Mouse (Mus musculus): ENCODE measurements around the gene Dusp16. TPM values are rescaled to one million over a fixed set of nuclear protein-coding genes. Genes with fewer than 3 reads are reported as not detected.

Dusp16 gene
- polyA plus RNA-seq, 1 experiment from 2014 or later = 8.6 TPM

DNA sequence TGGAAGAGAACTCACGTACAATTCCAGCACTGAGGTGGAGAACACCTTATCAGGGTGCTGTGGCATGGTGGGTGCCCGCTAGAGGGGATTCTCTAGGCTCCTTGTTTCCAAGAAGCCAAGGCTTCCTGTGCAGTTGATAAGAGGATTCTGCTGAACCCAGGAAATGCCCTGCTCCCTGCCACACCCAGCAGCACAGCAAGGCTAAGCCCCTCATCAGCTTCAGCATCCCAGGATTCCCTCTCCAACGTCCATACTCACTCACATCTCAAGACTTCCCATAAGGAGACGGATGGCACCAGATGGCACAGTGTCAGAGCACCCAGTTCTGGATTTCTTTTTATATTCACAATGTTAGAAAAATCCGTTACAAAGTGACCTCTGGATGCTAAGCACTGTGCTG lies 73.3 kb downstream of the Dusp16 start:
- 85% methylated on average over 5 of the region's 5 CpGs for WGBS
- H3K36me3 ChIP-seq (ENCODE audit: control insufficient read depth, insufficient read depth, low read length) = peaks cover 9% of the 10 kb centered on the region; the same call in 1 of the 2 replicates

DNA sequence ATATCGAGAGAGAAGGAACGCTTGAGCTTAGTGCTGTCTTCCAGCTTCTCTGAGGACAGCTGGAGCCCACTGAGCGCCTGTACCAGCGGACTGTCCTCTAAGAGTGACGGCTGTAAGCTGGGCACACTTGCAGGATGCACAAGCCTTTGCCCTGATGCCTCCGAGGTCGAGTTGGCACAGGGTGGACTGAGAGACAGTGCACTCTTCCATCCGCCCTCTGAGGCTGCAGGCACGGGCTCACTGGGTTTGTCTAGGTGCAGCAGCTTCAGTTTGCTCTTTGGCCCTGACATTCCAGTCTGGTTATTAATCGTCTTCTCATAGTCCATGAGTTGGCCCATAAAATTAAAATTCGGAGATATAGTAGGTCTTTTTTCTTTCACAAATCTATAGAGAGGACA lies 73.8 kb downstream of the Dusp16 start:
- no peaks in the 10 kb centered on the region for H3K9me3 ChIP-seq (ENCODE audit: control insufficient read depth, low read length)
- H3K27ac ChIP-seq (replicated peaks) = no peak overlapping the region
- H3K4me3 ChIP-seq (ENCODE audit: low read depth, low read length) = no peak overlapping the region
- ATAC-seq (ENCODE audit: low FRiP score, low TSS enrichment) = no peak
- no peak overlapping the region for H3K4me2 ChIP-seq (replicated peaks; ENCODE audit: low read depth)
- H3K27me3 ChIP-seq (ENCODE audit: control insufficient read depth, insufficient read depth, low read length) = no peaks in the 10 kb centered on the region
- WGBS = 84% methylated on average over 11 of the region's 11 CpGs
- peaks cover 9% of the 10 kb centered on the region; the same call in 1 of the 2 replicates for H3K36me3 ChIP-seq (ENCODE audit: control insufficient read depth, insufficient read depth, low read length)
- no peak overlapping the region for H3K9ac ChIP-seq (ENCODE audit: low read length)
- DNase-seq (ENCODE audit: low spot score) = no peak
- TF ChIP-seq CTCF (IDR thresholded peaks at IDR 0.05; ENCODE audit: low read depth) (no peak), EP300 (optimal IDR thresholded peaks at IDR 0.05) (no peak)
- no peaks in the 10 kb centered on the region for H3K4me1 ChIP-seq (replicated peaks; ENCODE audit: control insufficient read depth, insufficient read depth)

More for the DNA sequence above, 73.3 kb downstream of the Dusp16 start:
- ATAC-seq (ENCODE audit: low FRiP score, low TSS enrichment) = no peak
- no peak for DNase-seq (ENCODE audit: low spot score)
- Histone ChIP-seq H3K4me1 (replicated peaks; ENCODE audit: control insufficient read depth, insufficient read depth) (no peaks in the 10 kb centered on the region), H3K27ac (replicated peaks) (no peak overlapping the region), H3K4me3 (ENCODE audit: low read depth, low read length) (no peak overlapping the region), H3K9ac (ENCODE audit: low read length) (no peak overlapping the region), H3K4me2 (replicated peaks; ENCODE audit: low read depth) (no peak overlapping the region), H3K9me3 (ENCODE audit: control insufficient read depth, low read length) (no peaks in the 10 kb centered on the region), H3K27me3 (ENCODE audit: control insufficient read depth, insufficient read depth, low read length) (no peaks in the 10 kb centered on the region)
- no peak for TF ChIP-seq CTCF (IDR thresholded peaks at IDR 0.05; ENCODE audit: low read depth)

DNA sequence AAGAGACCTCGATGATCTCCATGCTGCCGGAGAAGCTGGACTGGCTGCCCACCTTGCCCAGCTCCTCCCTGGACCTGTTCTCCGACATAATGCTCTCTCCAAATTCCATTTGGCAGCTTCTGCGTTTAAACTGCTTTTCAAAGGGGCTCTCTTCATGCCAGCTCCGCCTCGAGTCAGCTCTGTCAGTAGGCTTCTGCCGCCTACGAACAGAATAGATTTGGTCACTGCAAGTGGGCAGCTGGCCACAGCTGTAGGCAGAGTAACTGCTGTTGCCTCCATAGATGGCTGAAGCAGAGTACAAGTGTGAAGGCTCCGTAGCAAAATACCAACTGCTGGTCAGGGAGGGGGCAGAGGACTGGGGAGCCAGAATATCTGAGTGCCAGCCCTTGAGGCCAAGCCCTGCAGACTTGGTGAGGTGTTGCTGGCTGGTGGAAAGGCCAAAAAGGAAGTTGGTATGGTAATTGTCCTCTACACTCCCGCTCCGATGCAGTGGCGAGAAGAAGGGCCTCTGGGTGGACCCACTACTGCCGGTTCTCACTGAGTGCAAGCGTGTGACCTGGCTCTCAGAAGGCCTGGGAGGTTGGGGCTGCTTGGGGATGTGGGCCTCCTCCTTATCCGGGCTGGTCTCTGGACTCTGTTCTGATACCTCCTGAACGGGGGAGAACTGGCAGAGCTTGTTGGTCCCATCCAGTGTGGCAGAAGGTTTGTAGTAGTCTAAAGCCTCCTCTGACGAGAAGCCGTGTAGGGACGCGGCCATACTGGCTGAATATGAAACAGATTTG lies 74.3 kb downstream of the Dusp16 start:
- WGBS = 81% methylated on average over 20 of the region's 20 CpGs
- TF ChIP-seq EP300 (optimal IDR thresholded peaks at IDR 0.05) = no peak
- TF ChIP-seq CTCF (IDR thresholded peaks at IDR 0.05; ENCODE audit: low read depth) = no peak
- DNase-seq (ENCODE audit: low spot score) = no peak
- Histone ChIP-seq H3K27me3 (ENCODE audit: control insufficient read depth, insufficient read depth, low read length) (no peaks in the 10 kb centered on the region), H3K9me3 (ENCODE audit: control insufficient read depth, low read length) (no peaks in the 10 kb centered on the region), H3K36me3 (ENCODE audit: control insufficient read depth, insufficient read depth, low read length) (peaks cover 9% of the 10 kb centered on the region; the same call in 1 of the 2 replicates), H3K4me1 (replicated peaks; ENCODE audit: control insufficient read depth, insufficient read depth) (no peaks in the 10 kb centered on the region), H3K9ac (ENCODE audit: low read length) (no peak overlapping the region), H3K4me3 (ENCODE audit: low read depth, low read length) (no peak overlapping the region), H3K27ac (replicated peaks) (no peak overlapping the region), H3K4me2 (replicated peaks; ENCODE audit: low read depth) (no peak overlapping the region)
- no peak for ATAC-seq (ENCODE audit: low FRiP score, low TSS enrichment)

DNA sequence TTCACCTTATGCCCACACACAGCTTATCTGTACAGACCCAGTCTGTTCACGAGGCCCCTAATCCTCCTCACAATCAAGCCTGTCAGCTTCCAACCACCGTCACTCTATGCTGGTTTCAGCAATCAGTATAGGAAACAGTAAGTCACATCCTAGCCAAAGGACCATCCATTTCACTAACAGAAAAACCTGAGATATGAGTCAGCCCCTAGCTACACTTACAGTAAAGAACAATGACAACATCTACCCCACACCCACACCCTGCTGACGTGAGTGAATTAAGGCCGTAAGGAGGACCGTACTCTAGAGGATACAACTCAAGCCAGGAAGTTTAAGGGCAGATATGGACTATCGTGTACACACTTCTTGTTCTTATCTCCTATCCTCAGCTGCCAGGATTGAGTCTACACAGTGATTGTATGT lies 76.2 kb downstream of the Dusp16 start:
- Histone ChIP-seq H3K36me3 (ENCODE audit: control insufficient read depth, insufficient read depth, low read length) (peaks cover 9% of the 10 kb centered on the region; the same call in 1 of the 2 replicates), H3K4me2 (replicated peaks; ENCODE audit: low read depth) (no peak overlapping the region), H3K9me3 (ENCODE audit: control insufficient read depth, low read length) (no peaks in the 10 kb centered on the region), H3K4me3 (ENCODE audit: low read depth, low read length) (no peak overlapping the region), H3K4me1 (replicated peaks; ENCODE audit: control insufficient read depth, insufficient read depth) (no peaks in the 10 kb centered on the region), H3K27me3 (ENCODE audit: control insufficient read depth, insufficient read depth, low read length) (no peaks in the 10 kb centered on the region), H3K9ac (ENCODE audit: low read length) (no peak overlapping the region), H3K27ac (replicated peaks) (no peak overlapping the region)
- WGBS = 64% methylated on average over 6 of the region's 6 CpGs
- TF ChIP-seq EP300 (optimal IDR thresholded peaks at IDR 0.05) (no peak), CTCF (IDR thresholded peaks at IDR 0.05; ENCODE audit: low read depth) (no peak)
- ATAC-seq (ENCODE audit: low FRiP score, low TSS enrichment) = peak; percentile 71
- no peak for DNase-seq (ENCODE audit: low spot score)

DNA sequence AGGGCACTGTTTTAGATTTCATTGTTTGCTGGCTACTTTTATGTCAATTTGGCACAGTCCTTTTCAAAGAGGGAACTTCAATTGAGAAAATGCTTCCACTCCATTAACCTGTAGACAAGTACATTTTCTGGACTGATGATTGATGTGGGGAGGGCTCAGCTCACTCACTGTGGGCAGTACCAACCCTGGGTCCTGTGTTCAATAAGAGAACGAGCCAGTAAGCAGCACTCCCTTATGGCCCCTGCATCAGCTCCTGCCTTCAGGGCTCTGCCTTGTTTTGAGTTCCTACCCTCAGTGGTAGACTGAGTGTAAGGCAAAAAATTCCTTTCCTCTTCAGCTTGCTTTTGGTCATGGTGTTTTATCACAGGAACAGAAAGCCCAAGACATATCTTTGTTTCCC lies 78.5 kb downstream of the Dusp16 start:
- no peak for DNase-seq (ENCODE audit: low spot score)
- TF ChIP-seq CTCF (IDR thresholded peaks at IDR 0.05; ENCODE audit: low read depth) (no peak), EP300 (optimal IDR thresholded peaks at IDR 0.05) (no peak)
- 0 out of 2 replicates have a peak, but pooled peaks cover 7% of the 10 kb centered on the region for H3K36me3 ChIP-seq (ENCODE audit: control insufficient read depth, insufficient read depth, low read length)
- no peak overlapping the region for H3K9ac ChIP-seq (ENCODE audit: low read length)
- H3K27ac ChIP-seq (replicated peaks) = no peak overlapping the region
- H3K27me3 ChIP-seq (ENCODE audit: control insufficient read depth, insufficient read depth, low read length) = no peaks in the 10 kb centered on the region
- 74% methylated on average over 1 of the region's 1 CpGs for WGBS
- ATAC-seq (ENCODE audit: low FRiP score, low TSS enrichment) = no peak
- no peaks in the 10 kb centered on the region for H3K9me3 ChIP-seq (ENCODE audit: control insufficient read depth, low read length)
- H3K4me3 ChIP-seq (ENCODE audit: low read depth, low read length) = no peak overlapping the region
- no peak overlapping the region for H3K4me2 ChIP-seq (replicated peaks; ENCODE audit: low read depth)
- H3K4me1 ChIP-seq (replicated peaks; ENCODE audit: control insufficient read depth, insufficient read depth) = no peaks in the 10 kb centered on the region

DNA sequence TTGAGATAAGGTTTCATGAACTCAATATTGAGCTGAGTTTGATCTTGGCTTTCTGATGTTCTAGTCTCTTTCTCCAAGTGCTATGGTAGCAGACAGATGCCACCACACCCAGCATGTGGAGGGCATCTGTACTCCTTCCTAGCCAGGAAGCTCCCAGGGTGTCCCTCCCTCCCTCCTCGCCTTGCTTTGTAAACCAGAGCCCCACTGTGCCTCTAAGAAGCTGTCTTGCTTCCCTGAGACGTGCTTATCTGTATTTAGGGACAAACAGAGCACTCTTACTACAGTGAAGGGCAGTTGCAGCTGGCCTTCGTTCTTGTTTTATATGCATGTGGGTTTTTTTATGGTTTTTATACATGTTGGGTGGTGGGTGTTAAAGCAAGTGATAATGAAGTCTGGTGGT lies 79.1 kb downstream of the Dusp16 start:
- DNase-seq (ENCODE audit: low spot score) (no peak), ATAC-seq (ENCODE audit: low FRiP score, low TSS enrichment) (no peak)
- Histone ChIP-seq H3K9me3 (ENCODE audit: control insufficient read depth, low read length) (no peaks in the 10 kb centered on the region), H3K4me1 (replicated peaks; ENCODE audit: control insufficient read depth, insufficient read depth) (no peaks in the 10 kb centered on the region), H3K4me2 (replicated peaks; ENCODE audit: low read depth) (no peak overlapping the region), H3K4me3 (ENCODE audit: low read depth, low read length) (no peak overlapping the region), H3K27me3 (ENCODE audit: control insufficient read depth, insufficient read depth, low read length) (no peaks in the 10 kb centered on the region), H3K27ac (replicated peaks) (no peak overlapping the region), H3K9ac (ENCODE audit: low read length) (no peak overlapping the region), H3K36me3 (ENCODE audit: control insufficient read depth, insufficient read depth, low read length) (0 out of 2 replicates have a peak, but pooled peaks cover 2% of the 10 kb centered on the region)
- WGBS = 49% methylated on average over 3 of the region's 3 CpGs
- TF ChIP-seq EP300 (optimal IDR thresholded peaks at IDR 0.05) = no peak
- TF ChIP-seq CTCF (IDR thresholded peaks at IDR 0.05; ENCODE audit: low read depth) = no peak

All from stomach, postnatal 0 days (tissue).